Mouse (Mus musculus): Measurements from ENCODE around the gene Gm14085.

DNA sequence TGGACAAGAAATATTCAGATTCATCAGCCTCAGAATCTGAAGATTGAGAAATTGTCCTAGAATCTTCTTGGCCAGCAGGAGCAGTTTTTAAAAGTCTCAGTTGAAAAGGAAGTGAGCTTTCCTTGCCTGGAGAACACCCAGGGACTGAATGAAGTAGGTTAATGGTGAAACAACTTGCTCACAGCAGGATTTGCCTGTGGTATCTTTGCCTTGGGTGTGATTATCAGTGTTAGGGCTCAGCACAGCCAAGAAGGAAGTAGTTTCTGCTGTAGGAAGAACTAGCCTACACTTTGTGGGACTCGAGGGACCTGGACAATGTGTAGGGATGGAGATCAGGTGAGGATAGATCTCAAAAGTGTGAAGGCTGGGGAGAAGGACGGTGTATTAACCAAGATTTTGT lies 49.9 kb downstream of the Gm14085 start:
- no peak for TF ChIP-seq MAFK (IDR thresholded peaks at IDR 0.05; ENCODE audit: insufficient read depth, low read depth, low read length)
- no peak for TF ChIP-seq CHD2 (IDR thresholded peaks at IDR 0.05; ENCODE audit: low read depth, low read length)

Data from ES-E14 (cell line).